Mouse (Mus musculus) myocyte (in vitro differentiated cells): ENCODE results near the gene Mpg. TPM values are rescaled to one million over a fixed set of nuclear protein-coding genes. Genes with fewer than 3 reads are reported as not detected.

ENCODE experiments used
- H3K27me3 ChIP-seq: one replicate; pipeline ENCODE4 v1.6.1; 2011; ENCODE audit not compliant: control insufficient read depth, insufficient read depth, insufficient read length
- H3K36me3 ChIP-seq: one replicate; pipeline ENCODE4 v1.6.1; 2011; ENCODE audit not compliant: control insufficient read depth, insufficient read depth
- H3K4me2 ChIP-seq: one replicate; pipeline ENCODE4 v1.6.1; 2011; ENCODE audit warnings: low read depth, control low read depth
- H3K4me3 ChIP-seq: one replicate; pipeline ENCODE4 v1.5.1; 2011; ENCODE audit warnings: mild to moderate bottlenecking, control low read depth, moderate library complexity
- H3K79me2 ChIP-seq: one replicate; pipeline ENCODE4 v1.6.1; 2011; ENCODE audit not compliant: control insufficient read depth, insufficient read depth
- H3ac ChIP-seq: one replicate; pipeline ENCODE4 v1.6.1; 2011; ENCODE audit not compliant: control insufficient read depth, insufficient read length
- CEBPB ChIP-seq: IDR thresholded peaks from 2 replicates; pipeline ENCODE4 v1.6.1; 2011; ENCODE audit warnings: mild to moderate bottlenecking, moderate library complexity; ENCODE audit not compliant: poor library complexity, insufficient read depth, severe bottlenecking
- E2F4 ChIP-seq: IDR thresholded peaks from one replicate; pipeline ENCODE4 v1.6.1; 2011; ENCODE audit warnings: mild to moderate bottlenecking, control low read depth, moderate library complexity; ENCODE audit not compliant: insufficient read depth
- MAX ChIP-seq: IDR thresholded peaks from one replicate; pipeline ENCODE4 v1.6.1; 2011; ENCODE audit warnings: low read depth, mild to moderate bottlenecking, control low read depth
- MYOD1 ChIP-seq, 3 experiments: IDR thresholded peaks; one replicate each; pipeline ENCODE4 v1.6.1; 2011; ENCODE audit warnings: control low read depth in 2 of 3, low read depth in 2 of 3, mild to moderate bottlenecking in 2 of 3, moderate library complexity in 1 of 3; ENCODE audit not compliant: insufficient read length in 2 of 3, control insufficient read depth in 1 of 3
- MYOG ChIP-seq, 3 experiments: IDR thresholded peaks; one replicate each; pipeline ENCODE4 v1.6.1; 2011; ENCODE audit warnings: control low read depth in 2 of 3, low read depth in 2 of 3, mild to moderate bottlenecking in 2 of 3; ENCODE audit not compliant: insufficient read length in 2 of 3, control insufficient read depth in 1 of 3, insufficient read depth in 1 of 3
- POLR2A ChIP-seq: IDR thresholded peaks from one replicate; pipeline ENCODE4 v1.6.1; 2011; ENCODE audit warnings: low read depth, mild to moderate bottlenecking, control low read depth, moderate library complexity; ENCODE audit not compliant: insufficient read length
- POLR2AphosphoS2 ChIP-seq: IDR thresholded peaks from one replicate; pipeline ENCODE4 v1.6.1; 2011; ENCODE audit warnings: low read depth, control low read depth; ENCODE audit not compliant: insufficient read length
- REST ChIP-seq: IDR thresholded peaks from one replicate; pipeline ENCODE4 v1.6.1; 2011; ENCODE audit warnings: mild to moderate bottlenecking, control low read depth, moderate library complexity; ENCODE audit not compliant: insufficient read depth, insufficient read length
- SRF ChIP-seq: IDR thresholded peaks from one replicate; pipeline ENCODE4 v1.6.1; 2011; ENCODE audit warnings: low read depth; ENCODE audit not compliant: control insufficient read depth, insufficient read length
- TCF12 ChIP-seq: IDR thresholded peaks from one replicate; pipeline ENCODE4 v1.6.1; 2011; ENCODE audit warnings: mild to moderate bottlenecking, control low read depth; ENCODE audit not compliant: poor library complexity, insufficient read depth, severe bottlenecking
- TCF3 ChIP-seq: IDR thresholded peaks from one replicate; pipeline ENCODE4 v1.6.1; 2011; ENCODE audit warnings: low read depth, control low read depth; ENCODE audit not compliant: insufficient read length
- USF1 ChIP-seq: IDR thresholded peaks from one replicate; pipeline ENCODE4 v1.6.1; 2011; ENCODE audit warnings: low read depth, mild to moderate bottlenecking, control low read depth, moderate library complexity
- polyA plus RNA-seq: library from polyadenylated mRNA; unstranded; fragments of >200 nt; fragmentation: generic; extraction: Trizol; gene quantifications from one replicate; pipeline ENCODE4 v1.2.1, GENCODE M21; 2012; ENCODE audit warnings: missing spikeins

Gene Mpg
- polyA plus RNA-seq, 1 experiment: 23.8 TPM

GRCm38 (mm10) chr11:32201922-32202685, 24.2 kb upstream of the Mpg start:
- Histone ChIP-seq H3K27me3 (peaks cover 6% of the 10 kb centered on the region), H3K79me2 (no peaks in the 10 kb centered on the region), H3K4me2 (no peak overlapping the region), H3K4me3 (no peak overlapping the region), H3ac (no peak overlapping the region), H3K36me3 (no peaks in the 10 kb centered on the region)
- TF ChIP-seq TCF3 (no peak), SRF (no peak), USF1 (no peak), MYOG (IDR thresholded peaks at IDR 0.05; ENCODE audit: control insufficient read depth in 1 of 3, insufficient read depth in 1 of 3, insufficient read length in 2 of 3, low read depth in 2 of 3) (no peak), E2F4 (no peak), MYOD1 (IDR thresholded peaks at IDR 0.05; ENCODE audit: control insufficient read depth in 1 of 3, insufficient read length in 2 of 3, low read depth in 2 of 3) (no peak), MAX (no peak), POLR2A (no peak), REST (no peak), TCF12 (no peak), POLR2AphosphoS2 (no peak)

GRCm38 (mm10) chr11:32205058-32205873, 21.0 kb upstream of the Mpg start, which contains the start of gene Snrnp25:
Gene Snrnp25 (plus strand): TSS chr11:32205415.
- Histone ChIP-seq H3K4me3 (peak within 1 kb of the TSS; percentile 44), H3K4me2 (peak within 1 kb of the TSS; percentile 78), H3K79me2 (no peaks in the 10 kb centered on the region), H3ac (peak within 1 kb of the TSS; percentile 50), H3K36me3 (peaks cover 3% of the 10 kb centered on the region), H3K27me3 (peaks cover 3% of the 10 kb centered on the region)
- TF ChIP-seq REST (no peak), E2F4 (peak; percentile 96), MYOD1 (IDR thresholded peaks at IDR 0.05; ENCODE audit: control insufficient read depth in 1 of 3, insufficient read length in 2 of 3, low read depth in 2 of 3) (peak in 1 of 3 experiments; percentile 21), MAX (no peak), TCF3 (no peak), MYOG (IDR thresholded peaks at IDR 0.05; ENCODE audit: control insufficient read depth in 1 of 3, insufficient read depth in 1 of 3, insufficient read length in 2 of 3, low read depth in 2 of 3) (no peak), TCF12 (no peak), CEBPB (no peak), POLR2AphosphoS2 (peak; percentile 65), USF1 (peak; percentile 86), POLR2A (peak; percentile 81), SRF (no peak)

- H3K79me2 ChIP-seq: peaks cover 8% of the 10 kb centered on the region
- H3K4me2 ChIP-seq: no peak overlapping the region
- peaks cover 19% of the 10 kb centered on the region for H3K36me3 ChIP-seq
- H3ac ChIP-seq: no peak overlapping the region
- no peak overlapping the region for H3K4me3 ChIP-seq
- H3K27me3 ChIP-seq: no peaks in the 10 kb centered on the region
- TF ChIP-seq MYOD1 (IDR thresholded peaks at IDR 0.05; ENCODE audit: control insufficient read depth in 1 of 3, insufficient read length in 2 of 3, low read depth in 2 of 3) (no peak), MAX (no peak), SRF (no peak), TCF3 (no peak), USF1 (no peak), TCF12 (no peak), MYOG (IDR thresholded peaks at IDR 0.05; ENCODE audit: control insufficient read depth in 1 of 3, insufficient read depth in 1 of 3, insufficient read length in 2 of 3, low read depth in 2 of 3) (no peak), POLR2AphosphoS2 (no peak), CEBPB (no peak), E2F4 (no peak)
These were observed 15.7 kb upstream of the Mpg start for GRCm38 (mm10) chr11:32210623-32211022.

- peaks cover 15% of the 10 kb centered on the region for H3K36me3 ChIP-seq
- no peak overlapping the region for H3K4me2 ChIP-seq
- no peak overlapping the region for H3ac ChIP-seq
- no peaks in the 10 kb centered on the region for H3K27me3 ChIP-seq
- no peak overlapping the region for H3K4me3 ChIP-seq
- peaks cover 56% of the 10 kb centered on the region for H3K79me2 ChIP-seq
- no peak for TF ChIP-seq TCF3
- TF ChIP-seq POLR2AphosphoS2: no peak
- TF ChIP-seq TCF12: no peak
- TF ChIP-seq CEBPB: no peak
- TF ChIP-seq MYOG (IDR thresholded peaks at IDR 0.05; ENCODE audit: control insufficient read depth in 1 of 3, insufficient read depth in 1 of 3, insufficient read length in 2 of 3, low read depth in 2 of 3): no peak
- no peak for TF ChIP-seq SRF
- no peak for TF ChIP-seq USF1
- no peak for TF ChIP-seq E2F4
- no peak for TF ChIP-seq POLR2A
- TF ChIP-seq MAX: no peak
- TF ChIP-seq MYOD1 (IDR thresholded peaks at IDR 0.05; ENCODE audit: control insufficient read depth in 1 of 3, insufficient read length in 2 of 3, low read depth in 2 of 3): no peak
These were observed 10.7 kb upstream of the Mpg start for GRCm38 (mm10) chr11:32215372-32216162.
